7 mouse cellular contexts compared by ENCODE assay signal in the genomic region with DNA sequence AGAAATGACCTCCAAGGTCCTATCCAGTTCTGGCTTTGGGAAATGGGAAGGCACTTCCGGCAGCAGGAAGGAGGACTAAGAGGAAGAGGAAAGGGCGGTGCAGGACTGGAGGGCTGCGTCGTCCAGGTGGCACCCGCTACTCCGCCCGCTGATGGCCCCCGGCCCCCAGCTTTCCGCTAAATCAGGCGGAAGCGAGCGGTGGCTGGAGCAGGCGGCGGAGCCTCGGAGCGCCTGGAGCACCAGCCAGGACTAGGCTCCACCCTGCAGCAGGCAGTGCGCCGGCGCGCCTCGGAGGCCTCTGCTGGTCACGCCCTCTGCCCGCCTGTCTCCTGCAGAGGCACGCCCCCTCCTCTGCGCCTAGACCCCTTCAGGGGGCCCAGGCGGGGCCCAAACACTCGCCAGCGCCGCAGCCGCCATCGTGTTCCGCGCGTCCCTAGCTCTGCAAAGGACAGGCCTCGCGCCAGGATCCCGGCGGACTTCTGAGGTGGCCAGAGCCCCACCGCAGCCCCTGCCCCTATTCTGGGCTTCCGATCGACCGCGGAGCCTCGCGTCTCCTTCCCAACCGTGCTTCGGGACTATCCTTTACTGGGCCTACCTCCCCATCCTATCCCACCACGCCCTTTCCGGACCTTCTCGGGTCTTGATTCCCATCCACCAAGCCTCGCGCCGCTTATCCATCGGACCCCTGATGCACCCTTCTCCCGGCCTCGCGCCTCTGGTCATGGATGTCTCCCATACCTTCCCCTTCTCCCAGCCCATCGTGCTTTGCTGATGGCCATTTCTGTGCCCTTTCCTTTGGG. TPM values are rescaled to one million over a fixed set of nuclear protein-coding genes. Genes with fewer than 3 reads are reported as not detected.
A peak's percentile ranks its signal among the peaks of the same experiment; 100 is the strongest.
DNase-seq lines count a peak whose midpoint lies in the region; ATAC-seq and TF ChIP-seq lines count a peak whose summit lies in the region.

A gene (plus strand): TSS at position 106 of the 800 bp plus-strand sequence.

- peak; percentile 91 for ATAC-seq in embryonic facial prominence, embryonic 11.5 days (replicated peaks; ENCODE audit: insufficient number of reproducible peaks, low FRiP score, low TSS enrichment, low read depth)
- ATAC-seq in limb, embryonic 11.5 days (ENCODE audit: insufficient number of reproducible peaks, low FRiP score, low TSS enrichment, low read depth) = peak; percentile 92
- peak; percentile 95 for ATAC-seq in midbrain, embryonic 13.5 days

- under 1% methylated on average over 48 of the region's 58 CpGs for WGBS in embryonic facial prominence, embryonic 11.5 days
- WGBS in limb, embryonic 11.5 days = under 1% methylated on average over 55 of the region's 58 CpGs
- under 1% methylated on average over 49 of the region's 58 CpGs for WGBS in midbrain, embryonic 13.5 days
- under 1% methylated on average over 58 of the region's 58 CpGs for WGBS in small intestine, adult 2 months

- peak within 1 kb of the TSS; percentile 84 for H3K4me2 ChIP-seq in embryonic facial prominence, embryonic 11.5 days (ENCODE audit: low read depth, low read length)
- H3K4me2 ChIP-seq in limb, embryonic 11.5 days (ENCODE audit: low read depth, severe bottlenecking) = peak within 1 kb of the TSS; percentile 89
- H3K4me2 ChIP-seq in midbrain, embryonic 13.5 days (replicated peaks) = peak within 1 kb of the TSS; percentile 84

- peak; percentile 92 for DNase-seq in adrenal gland, postnatal 25 days
- peak; percentile 96 for DNase-seq in embryonic facial prominence, embryonic 11.5 days (ENCODE audit: low spot score)
- DNase-seq in heart, adult 11 months = peak; percentile 100
- peak; percentile 89 for DNase-seq in kidney, adult 18-20 months
- DNase-seq in limb, embryonic 11.5 days (ENCODE audit: low spot score) = peak; percentile 94

- peak within 1 kb of the TSS; percentile 68 for H3K4me3 ChIP-seq in embryonic facial prominence, embryonic 11.5 days (ENCODE audit: low read depth, low read length)
- peak within 1 kb of the TSS; percentile 66 for H3K4me3 ChIP-seq in limb, embryonic 11.5 days (ENCODE audit: low read depth, low read length)
- H3K4me3 ChIP-seq in midbrain, embryonic 13.5 days (replicated peaks) = peak within 1 kb of the TSS; percentile 72
- H3K4me3 ChIP-seq in small intestine, adult 2 months (ENCODE audit: low read depth, low read length) = peak within 1 kb of the TSS; percentile 80

- H3K27ac ChIP-seq in embryonic facial prominence, embryonic 11.5 days (replicated peaks; ENCODE audit: low read depth, low read length) = peak within 1 kb of the TSS; percentile 93
- peak within 1 kb of the TSS; percentile 82 for H3K27ac ChIP-seq in limb, embryonic 11.5 days (replicated peaks; ENCODE audit: low read depth, low read length)
- peak within 1 kb of the TSS; percentile 95 for H3K27ac ChIP-seq in midbrain, embryonic 13.5 days
- peak within 1 kb of the TSS; percentile 34 for H3K27ac ChIP-seq in small intestine, adult 2 months (ENCODE audit: insufficient read depth, low read depth, low read length)

- no peaks in the 10 kb centered on the region for H3K27me3 ChIP-seq in embryonic facial prominence, embryonic 11.5 days (ENCODE audit: control insufficient read depth, insufficient read depth, low read length)
- H3K27me3 ChIP-seq in limb, embryonic 11.5 days (ENCODE audit: control insufficient read depth, insufficient read depth, low read length) = no peaks in the 10 kb centered on the region
- H3K27me3 ChIP-seq in midbrain, embryonic 13.5 days = no peaks in the 10 kb centered on the region
- no peaks in the 10 kb centered on the region for H3K27me3 ChIP-seq in small intestine, adult 2 months (ENCODE audit: control insufficient read depth, insufficient read depth, low read length)

- no peaks in the 10 kb centered on the region for H3K9me3 ChIP-seq in embryonic facial prominence, embryonic 11.5 days (replicated peaks; ENCODE audit: control insufficient read depth, low read length)
- no peaks in the 10 kb centered on the region for H3K9me3 ChIP-seq in limb, embryonic 11.5 days (ENCODE audit: control insufficient read depth, low read length)
- no peaks in the 10 kb centered on the region for H3K9me3 ChIP-seq in midbrain, embryonic 13.5 days

- TF ChIP-seq CTCF in small intestine, adult 2 months (IDR thresholded peaks at IDR 0.05; ENCODE audit: extremely low read depth, insufficient read length, insufficient replicate concordance, low read depth, low read length) = no peak

- H3K9ac ChIP-seq in embryonic facial prominence, embryonic 11.5 days (replicated peaks; ENCODE audit: low read length) = peak within 1 kb of the TSS; percentile 96
- H3K9ac ChIP-seq in limb, embryonic 11.5 days (ENCODE audit: low read length) = peak within 1 kb of the TSS; percentile 81
- peak within 1 kb of the TSS; percentile 93 for H3K9ac ChIP-seq in midbrain, embryonic 13.5 days (replicated peaks)

- peaks cover 13% of the 10 kb centered on the region for H3K4me1 ChIP-seq in embryonic facial prominence, embryonic 11.5 days (ENCODE audit: control insufficient read depth, insufficient read depth, low read length)
- H3K4me1 ChIP-seq in limb, embryonic 11.5 days (ENCODE audit: control insufficient read depth, insufficient read depth, low read length) = peaks cover 18% of the 10 kb centered on the region
- peaks cover 48% of the 10 kb centered on the region for H3K4me1 ChIP-seq in midbrain, embryonic 13.5 days (replicated peaks)
- H3K4me1 ChIP-seq in small intestine, adult 2 months (ENCODE audit: control insufficient read depth, insufficient read depth, insufficient read length, low read length) = peaks cover 6% of the 10 kb centered on the region; the same call in 1 of the 2 replicates

- H3K36me3 ChIP-seq in embryonic facial prominence, embryonic 11.5 days (replicated peaks; ENCODE audit: control insufficient read depth, insufficient read depth, low read depth, low read length) = peaks cover 7% of the 10 kb centered on the region
- peaks cover 20% of the 10 kb centered on the region for H3K36me3 ChIP-seq in limb, embryonic 11.5 days (ENCODE audit: control insufficient read depth, insufficient read depth, low read length)
- H3K36me3 ChIP-seq in midbrain, embryonic 13.5 days = peaks cover 33% of the 10 kb centered on the region
- peaks cover 7% of the 10 kb centered on the region for H3K36me3 ChIP-seq in small intestine, adult 2 months (ENCODE audit: control insufficient read depth, insufficient read depth, low read length)

- no peak for TF ChIP-seq POLR2A in small intestine, adult 2 months (IDR thresholded peaks at IDR 0.05; ENCODE audit: low read depth, low read length)

RNA-seq across cellular contexts. Expression of the gene that starts here (rescaled TPM):
- 41.3 and 51.4 TPM in 2 replicates for total RNA-seq in adrenal gland, postnatal 25 days (2021)
- polyA plus RNA-seq in embryonic facial prominence, embryonic 11.5 days (2014; fragmentation: Nextera tagmentation; extraction: Ambion mirVana) = 27.9 and 28.1 TPM in 2 replicates
- 34.6 and 36.3 TPM in 2 replicates for polyA plus RNA-seq in limb, embryonic 11.5 days (2014; fragmentation: Nextera tagmentation; extraction: Ambion mirVana)
- polyA plus RNA-seq in midbrain, embryonic 13.5 days (2015; fragmentation: Nextera tagmentation; extraction: Ambion mirVana) = 41.6 and 46.3 TPM in 2 replicates
- 7.6 and 12.1 TPM in 2 replicates for polyA plus RNA-seq in small intestine, adult 2 months (2012; rRNA removed)

Comparison
In these comparisons a context has a peak if more than half of its experiments do, and no peak if none do; other contexts are left out.
1. Peak in every context shown above with its lines: DNase-seq, ATAC-seq, H3K4me3 ChIP-seq and H3K27ac ChIP-seq.
2. H3K27ac ChIP-seq: peak in every context shown above with its lines; median percentile 95 in midbrain, embryonic 13.5 days; 93 in embryonic facial prominence, embryonic 11.5 days; 82 in limb, embryonic 11.5 days; 34 in small intestine, adult 2 months.